Mouse (Mus musculus): ENCODE data around the gene Btbd16. TPM values are rescaled to one million over a fixed set of nuclear protein-coding genes. Genes with fewer than 3 reads are reported as not detected.

Btbd16 gene
- total and polyA plus RNA-seq, 3 experiments, result 0.05 TPM; not detected in 2

DNA sequence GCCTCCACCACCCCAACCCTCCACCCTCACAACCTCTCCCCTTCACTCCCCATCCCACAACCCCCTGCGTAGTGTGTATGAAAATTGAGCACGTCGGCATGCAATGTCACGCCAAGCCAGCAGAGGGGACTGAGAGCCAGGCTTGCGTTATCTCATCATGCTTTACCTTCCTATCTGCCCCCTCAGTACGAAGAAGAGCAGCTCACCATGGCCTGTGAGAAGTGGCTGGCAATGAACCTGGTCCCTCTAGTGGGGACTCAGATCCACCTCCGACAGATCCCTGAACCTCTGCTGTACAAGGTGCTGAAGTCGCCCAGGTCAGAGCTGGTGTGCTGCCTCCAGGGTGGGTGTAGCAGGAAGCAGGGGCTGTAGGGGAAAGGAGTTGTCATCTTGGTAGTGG is 22.9 kb downstream of the Btbd16 start:
- Histone ChIP-seq H3K36me3 (replicated peaks) (no peaks in the 10 kb centered on the region), H3K27me3 (ENCODE audit: insufficient read depth, low read length) (no peaks in the 10 kb centered on the region), H3K4me3 (ENCODE audit: low read depth, low read length) (no peak overlapping the region), H3K9me3 (replicated peaks) (peaks cover 85% of the 10 kb centered on the region), H3K4me1 (ENCODE audit: insufficient read depth, low read depth, low read length) (no peaks in the 10 kb centered on the region)
- DNase-seq (ENCODE audit: low spot score) (no peak), ATAC-seq (ENCODE audit: extremely low read depth, insufficient number of reproducible peaks, low FRiP score, poor library complexity, severe bottlenecking) (no peak)
- TF ChIP-seq POLR2AphosphoS5 (IDR thresholded peaks at IDR 0.05; ENCODE audit: insufficient replicate concordance, low read depth, low read length), result no peak
- TF ChIP-seq CTCF (IDR thresholded peaks at IDR 0.05; ENCODE audit: low read depth, low read length), result no peak
- no peak for TF ChIP-seq TAL1 (conservative IDR thresholded peaks at IDR 0.05; ENCODE audit: low read depth, low read length)
- no peak for TF ChIP-seq GATA2 (IDR thresholded peaks at IDR 0.05; ENCODE audit: borderline replicate concordance, low read depth, low read length)
- no peak for TF ChIP-seq GATA1 (IDR thresholded peaks at IDR 0.05; ENCODE audit: borderline replicate concordance, low read length)

DNA sequence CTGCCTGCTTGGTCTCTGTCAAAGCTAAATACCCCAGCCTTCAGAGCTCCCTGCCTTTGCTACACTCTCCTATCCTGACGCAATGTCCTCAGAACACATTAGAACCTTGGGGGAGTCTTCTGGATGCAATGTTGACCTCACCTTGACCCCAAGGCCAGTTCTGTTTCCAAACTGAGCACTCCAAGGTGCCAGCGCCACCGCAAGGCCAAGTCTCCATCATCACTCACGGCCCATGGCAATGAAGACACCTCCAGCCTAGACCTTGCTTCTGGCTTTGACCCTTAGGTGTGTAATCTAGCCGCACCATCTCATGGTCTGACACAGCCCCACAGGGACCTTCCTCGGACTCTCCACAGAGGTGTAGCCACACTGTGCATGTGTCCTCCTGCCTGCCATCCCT is 23.7 kb downstream of the Btbd16 start:
- Histone ChIP-seq H3K4me1 (ENCODE audit: insufficient read depth, low read depth, low read length) (no peaks in the 10 kb centered on the region), H3K27me3 (ENCODE audit: insufficient read depth, low read length) (no peaks in the 10 kb centered on the region), H3K4me3 (ENCODE audit: low read depth, low read length) (no peak overlapping the region), H3K9me3 (replicated peaks) (peaks cover 83% of the 10 kb centered on the region), H3K36me3 (replicated peaks) (no peaks in the 10 kb centered on the region)
- no peak for DNase-seq (ENCODE audit: low spot score)
- TF ChIP-seq CTCF (IDR thresholded peaks at IDR 0.05; ENCODE audit: low read depth, low read length) (no peak), POLR2AphosphoS5 (IDR thresholded peaks at IDR 0.05; ENCODE audit: insufficient replicate concordance, low read depth, low read length) (no peak), GATA2 (IDR thresholded peaks at IDR 0.05; ENCODE audit: borderline replicate concordance, low read depth, low read length) (no peak), TAL1 (conservative IDR thresholded peaks at IDR 0.05; ENCODE audit: low read depth, low read length) (no peak), GATA1 (IDR thresholded peaks at IDR 0.05; ENCODE audit: borderline replicate concordance, low read length) (no peak)
- no peak for ATAC-seq (ENCODE audit: extremely low read depth, insufficient number of reproducible peaks, low FRiP score, poor library complexity, severe bottlenecking)

DNA sequence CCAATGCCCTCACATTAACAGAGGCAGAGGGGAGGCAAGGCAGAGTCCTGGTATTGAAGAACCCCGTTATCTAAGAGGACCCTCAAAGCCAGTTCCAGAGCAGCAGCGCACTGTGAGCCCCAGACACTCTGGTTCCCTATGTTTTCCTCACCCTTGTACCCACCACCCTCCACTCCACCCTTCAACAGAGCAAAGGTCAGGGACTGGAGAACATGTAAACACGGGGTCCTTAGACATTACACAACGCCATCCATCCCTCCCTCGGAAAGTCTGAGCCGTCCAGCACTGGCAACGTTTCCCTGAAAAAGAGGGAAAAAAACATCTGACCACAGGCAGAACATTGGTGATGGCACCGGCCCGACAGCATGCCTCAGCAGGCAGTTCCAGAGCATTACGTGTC is 25.5 kb downstream of the Btbd16 start:
- ATAC-seq (ENCODE audit: extremely low read depth, insufficient number of reproducible peaks, low FRiP score, poor library complexity, severe bottlenecking) (no peak), DNase-seq (ENCODE audit: low spot score) (no peak)
- Histone ChIP-seq H3K4me1 (ENCODE audit: insufficient read depth, low read depth, low read length) (no peaks in the 10 kb centered on the region), H3K9me3 (replicated peaks) (peaks cover 80% of the 10 kb centered on the region), H3K36me3 (replicated peaks) (no peaks in the 10 kb centered on the region), H3K27me3 (ENCODE audit: insufficient read depth, low read length) (no peaks in the 10 kb centered on the region), H3K4me3 (ENCODE audit: low read depth, low read length) (no peak overlapping the region)
- no peak for TF ChIP-seq GATA2 (IDR thresholded peaks at IDR 0.05; ENCODE audit: borderline replicate concordance, low read depth, low read length)
- TF ChIP-seq CTCF (IDR thresholded peaks at IDR 0.05; ENCODE audit: low read depth, low read length), result no peak
- TF ChIP-seq GATA1 (IDR thresholded peaks at IDR 0.05; ENCODE audit: borderline replicate concordance, low read length), result no peak
- no peak for TF ChIP-seq POLR2AphosphoS5 (IDR thresholded peaks at IDR 0.05; ENCODE audit: insufficient replicate concordance, low read depth, low read length)
- no peak for TF ChIP-seq TAL1 (conservative IDR thresholded peaks at IDR 0.05; ENCODE audit: low read depth, low read length)

DNA sequence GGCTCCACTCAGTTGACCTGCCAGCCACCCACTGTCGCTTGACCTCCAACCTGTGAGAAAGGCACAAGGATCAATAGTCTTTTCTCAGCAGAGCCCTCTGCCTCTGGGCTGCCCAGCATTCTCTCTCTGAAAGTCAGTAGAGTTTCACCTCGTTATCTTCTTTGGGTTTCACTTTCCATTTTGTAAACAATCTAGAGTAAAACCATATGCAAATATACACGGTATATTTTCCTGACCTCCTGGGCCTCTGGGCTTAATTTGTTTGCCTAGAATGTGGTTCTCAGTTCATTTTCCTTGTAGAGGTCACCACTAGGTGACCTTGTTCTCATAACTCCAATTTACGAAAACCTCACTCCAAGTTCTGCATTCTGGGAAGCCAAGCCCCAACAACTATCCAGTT is 26.8 kb downstream of the Btbd16 start:
- ATAC-seq (ENCODE audit: extremely low read depth, insufficient number of reproducible peaks, low FRiP score, poor library complexity, severe bottlenecking) (no peak), DNase-seq (ENCODE audit: low spot score) (no peak)
- Histone ChIP-seq H3K27me3 (ENCODE audit: insufficient read depth, low read length) (no peaks in the 10 kb centered on the region), H3K9me3 (replicated peaks) (peaks cover 80% of the 10 kb centered on the region), H3K4me1 (ENCODE audit: insufficient read depth, low read depth, low read length) (no peaks in the 10 kb centered on the region), H3K4me3 (ENCODE audit: low read depth, low read length) (no peak overlapping the region), H3K36me3 (replicated peaks) (no peaks in the 10 kb centered on the region)
- TF ChIP-seq GATA2 (IDR thresholded peaks at IDR 0.05; ENCODE audit: borderline replicate concordance, low read depth, low read length), result no peak

DNA sequence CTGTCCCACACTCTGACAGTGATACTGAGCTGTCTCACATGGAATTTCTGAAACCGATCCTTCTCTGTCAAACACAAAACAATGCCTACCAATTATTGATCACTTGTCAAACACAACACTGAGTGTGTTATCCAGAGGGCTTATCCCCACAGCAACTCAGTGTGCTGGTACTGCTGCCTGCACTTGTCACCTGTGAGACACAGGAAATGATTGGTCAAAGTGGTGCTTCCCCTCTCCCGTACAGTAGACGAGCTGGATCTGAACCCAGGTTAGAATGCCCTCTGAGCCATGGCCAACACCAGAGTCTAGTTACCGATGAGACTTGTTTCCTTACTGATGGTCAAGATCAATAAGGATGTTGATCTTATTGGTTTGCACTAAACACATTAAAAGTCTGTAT is 27.9 kb downstream of the Btbd16 start:
- Histone ChIP-seq H3K4me1 (ENCODE audit: insufficient read depth, low read depth, low read length) (no peaks in the 10 kb centered on the region), H3K4me3 (ENCODE audit: low read depth, low read length) (no peak overlapping the region), H3K36me3 (replicated peaks) (no peaks in the 10 kb centered on the region), H3K27me3 (ENCODE audit: insufficient read depth, low read length) (no peaks in the 10 kb centered on the region), H3K9me3 (replicated peaks) (peaks cover 73% of the 10 kb centered on the region)
- TF ChIP-seq TAL1 (conservative IDR thresholded peaks at IDR 0.05; ENCODE audit: low read depth, low read length) (no peak), GATA1 (IDR thresholded peaks at IDR 0.05; ENCODE audit: borderline replicate concordance, low read length) (no peak), CTCF (IDR thresholded peaks at IDR 0.05; ENCODE audit: low read depth, low read length) (no peak), GATA2 (IDR thresholded peaks at IDR 0.05; ENCODE audit: borderline replicate concordance, low read depth, low read length) (no peak), POLR2AphosphoS5 (IDR thresholded peaks at IDR 0.05; ENCODE audit: insufficient replicate concordance, low read depth, low read length) (no peak)
- no peak for ATAC-seq (ENCODE audit: extremely low read depth, insufficient number of reproducible peaks, low FRiP score, poor library complexity, severe bottlenecking)
- DNase-seq (ENCODE audit: low spot score), result no peak

DNA sequence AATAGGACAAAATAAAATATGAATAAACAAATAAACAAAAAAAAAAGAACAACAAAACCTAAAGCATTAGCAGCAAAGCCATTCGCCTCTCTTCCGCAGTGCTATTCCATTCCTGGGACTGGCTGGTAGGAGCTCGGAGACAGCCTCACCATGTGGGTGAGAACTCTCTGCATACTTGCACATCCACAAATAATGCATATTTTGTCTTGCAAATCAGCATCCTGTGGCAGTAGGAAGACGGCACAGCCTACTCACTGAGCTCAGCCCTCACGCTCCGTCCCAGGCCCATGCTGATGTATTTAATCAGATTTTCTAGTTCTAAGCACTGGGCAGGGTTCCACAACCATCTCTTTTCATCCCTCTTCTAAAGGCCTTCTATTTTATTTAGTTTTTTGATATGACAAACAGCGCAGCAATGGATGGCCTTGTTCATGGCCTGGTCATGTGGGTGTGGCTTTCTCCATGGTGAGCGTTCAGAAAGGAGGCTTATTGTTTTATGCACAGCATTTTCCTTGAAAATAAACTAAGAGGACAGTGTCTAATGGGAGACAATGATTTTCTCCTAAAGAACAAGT is 29.5 kb downstream of the Btbd16 start:
- H3K36me3 ChIP-seq (replicated peaks), result no peaks in the 10 kb centered on the region
- peaks cover 74% of the 10 kb centered on the region for H3K9me3 ChIP-seq (replicated peaks)
- ATAC-seq (ENCODE audit: extremely low read depth, insufficient number of reproducible peaks, low FRiP score, poor library complexity, severe bottlenecking) (no peak), DNase-seq (ENCODE audit: low spot score) (no peak)
- no peaks in the 10 kb centered on the region for H3K27me3 ChIP-seq (ENCODE audit: insufficient read depth, low read length)
- TF ChIP-seq POLR2AphosphoS5 (IDR thresholded peaks at IDR 0.05; ENCODE audit: insufficient replicate concordance, low read depth, low read length) (no peak), GATA2 (IDR thresholded peaks at IDR 0.05; ENCODE audit: borderline replicate concordance, low read depth, low read length) (no peak), TAL1 (conservative IDR thresholded peaks at IDR 0.05; ENCODE audit: low read depth, low read length) (no peak), CTCF (IDR thresholded peaks at IDR 0.05; ENCODE audit: low read depth, low read length) (no peak), GATA1 (IDR thresholded peaks at IDR 0.05; ENCODE audit: borderline replicate concordance, low read length) (no peak)
- no peaks in the 10 kb centered on the region for H3K4me1 ChIP-seq (ENCODE audit: insufficient read depth, low read depth, low read length)
- H3K4me3 ChIP-seq (ENCODE audit: low read depth, low read length), result no peak overlapping the region
